Mouse (Mus musculus) gastrocnemius, adult 8-10 months (tissue): ENCODE results near the gene Prpf31. TPM values are rescaled to one million over a fixed set of nuclear protein-coding genes. Genes with fewer than 3 reads are reported as not detected.
"Not testable (repeated sequence)": the region's sequence is repeated elsewhere in the genome, so short reads cannot be mapped to it uniquely, and the experiment has no call there.

Experiments used
- DNase-seq, 2 experiments: peaks; one replicate each; pipeline ENCODE4 v3.0.0; 2022; ENCODE audit warnings: low spot score in 2 of 2
- total RNA-seq, 4 experiments: library from RNA; stranded (reverse); gene quantifications; 2 replicates each; pipeline ENCODE4 v1.2.4; 2022

Gene Prpf31
- 10 to 100 TPM; 17.5 to 24.7 (median 20.8) TPM for total RNA-seq

DNA sequence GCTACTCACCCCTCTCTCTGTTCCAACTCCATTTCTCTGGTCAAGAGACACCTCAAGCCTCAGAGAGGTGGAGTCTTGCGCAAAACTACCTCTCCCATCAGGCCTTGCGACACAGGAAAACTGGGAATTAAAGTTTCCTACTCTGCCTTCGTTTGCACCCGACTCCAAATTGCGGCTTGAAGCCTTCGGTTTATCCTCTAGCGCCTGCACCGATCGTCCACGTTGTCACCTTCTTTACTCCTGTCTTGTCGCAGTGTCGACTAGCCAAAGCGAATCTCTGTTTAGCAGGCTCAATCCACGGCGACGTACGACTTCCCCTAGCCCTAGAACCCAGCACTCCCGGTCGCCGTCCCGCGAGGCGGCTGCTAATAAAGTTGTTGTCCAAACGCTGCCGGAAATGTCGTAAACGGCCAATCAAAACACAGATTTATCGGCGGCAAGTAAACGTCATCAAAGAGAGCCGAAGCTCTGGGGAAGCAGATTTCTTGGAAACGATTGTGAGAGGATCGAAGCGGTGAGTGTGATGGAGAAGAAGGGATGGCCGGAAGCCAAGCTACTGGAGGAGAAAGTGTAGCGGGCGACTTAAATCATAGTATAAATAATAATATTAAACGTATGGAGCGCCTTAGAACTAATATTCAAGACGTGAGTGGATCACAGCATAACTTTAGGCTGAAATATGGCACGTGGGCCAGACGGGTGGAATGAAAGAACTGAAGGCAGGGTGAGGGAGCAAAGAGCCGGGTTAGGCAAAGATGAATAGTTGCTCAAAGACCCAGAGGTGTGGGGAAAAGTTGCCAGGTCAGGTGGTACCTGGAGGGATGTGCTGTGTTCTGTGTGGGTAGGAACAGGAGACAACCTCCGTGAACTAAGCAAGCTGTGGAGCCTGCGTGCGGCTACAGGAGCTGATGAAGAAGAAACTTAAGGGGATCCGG, at the start of gene Prpf31, which contains the start of gene Tfpt:
TSS of gene Prpf31 (plus strand) at position 443 of the 935 bp plus-strand sequence.
TSS of gene Tfpt (minus strand) at position 387 of the 935 bp plus-strand sequence.
- DNase-seq = peak; percentile 80 to 85

DNA sequence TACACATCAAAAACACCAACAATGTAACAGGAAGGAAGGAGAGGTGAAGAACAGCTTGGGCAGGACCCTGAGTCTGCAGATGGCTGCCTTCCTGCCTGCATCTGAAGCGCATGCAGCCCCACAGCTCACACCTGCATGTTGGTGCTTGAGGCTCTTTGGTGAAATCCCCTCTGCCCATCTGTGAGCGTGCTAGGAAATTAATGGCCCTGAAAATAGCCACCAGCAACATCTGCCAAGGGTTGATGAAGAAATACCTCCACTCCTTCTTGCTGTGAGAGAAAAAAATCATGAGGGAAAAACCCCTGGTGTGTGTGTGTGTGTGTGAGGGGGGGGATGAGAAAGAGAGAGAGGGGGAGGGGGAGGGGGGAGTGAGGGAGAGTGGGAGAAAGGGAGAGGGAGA, 49.8 kb upstream of the Prpf31 start:
- DNase-seq = no peak

- no peak for DNase-seq
These were observed 44.0 kb upstream of the Prpf31 start for GRCm38 (mm10) chr7:3585763-3586162.

- DNase-seq = no peak
These were observed 43.5 kb upstream of the Prpf31 start for GRCm38 (mm10) chr7:3586255-3586654.

DNA sequence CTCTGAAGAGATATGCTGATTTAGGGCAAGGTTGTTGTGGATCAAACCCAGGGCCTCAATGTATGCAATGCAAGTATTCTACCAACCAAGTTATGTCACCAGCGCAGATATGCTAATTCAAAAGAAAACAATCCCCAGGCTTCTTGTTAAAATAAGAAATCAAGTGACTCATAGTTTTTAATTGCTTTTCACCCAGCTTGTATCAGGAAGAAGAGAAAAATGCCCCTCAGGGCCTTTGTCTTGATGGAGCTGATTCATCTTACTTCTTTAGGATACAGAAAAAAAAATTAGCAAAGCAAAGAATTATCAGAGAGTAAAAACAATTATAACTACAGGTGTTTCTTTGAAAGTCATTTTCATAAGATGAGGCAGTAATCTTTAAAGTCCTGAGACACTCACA, 42.5 kb upstream of the Prpf31 start:
- no peak for DNase-seq

GRCm38 (mm10) chr7:3590550-3590949, 39.2 kb upstream of the Prpf31 start:
- no peak for DNase-seq

DNA sequence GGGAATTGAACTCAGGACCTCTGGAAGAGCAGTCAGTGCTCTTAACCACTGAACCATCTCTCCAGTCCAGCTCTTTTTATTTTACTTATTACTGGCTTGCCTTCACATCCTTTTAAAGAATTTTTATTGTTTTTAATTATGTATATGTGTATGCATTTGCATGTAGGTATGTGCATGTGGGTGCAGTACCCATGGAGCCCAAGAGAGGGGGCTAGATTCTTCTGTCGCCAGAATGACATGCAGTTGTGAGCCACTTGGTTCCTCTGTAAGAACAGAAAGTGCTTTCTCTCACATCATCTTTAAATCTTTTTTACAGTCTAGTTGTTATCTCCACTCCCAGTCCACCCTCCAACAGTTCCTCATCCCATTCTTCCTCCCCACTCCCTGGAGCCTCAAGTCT, 38.3 kb upstream of the Prpf31 start:
- no peak for DNase-seq

GRCm38 (mm10) chr7:3593855-3594254, 35.9 kb upstream of the Prpf31 start:
- no peak for DNase-seq

- no peak for DNase-seq
These were observed 35.1 kb upstream of the Prpf31 start for GRCm38 (mm10) chr7:3594686-3595085.

DNA sequence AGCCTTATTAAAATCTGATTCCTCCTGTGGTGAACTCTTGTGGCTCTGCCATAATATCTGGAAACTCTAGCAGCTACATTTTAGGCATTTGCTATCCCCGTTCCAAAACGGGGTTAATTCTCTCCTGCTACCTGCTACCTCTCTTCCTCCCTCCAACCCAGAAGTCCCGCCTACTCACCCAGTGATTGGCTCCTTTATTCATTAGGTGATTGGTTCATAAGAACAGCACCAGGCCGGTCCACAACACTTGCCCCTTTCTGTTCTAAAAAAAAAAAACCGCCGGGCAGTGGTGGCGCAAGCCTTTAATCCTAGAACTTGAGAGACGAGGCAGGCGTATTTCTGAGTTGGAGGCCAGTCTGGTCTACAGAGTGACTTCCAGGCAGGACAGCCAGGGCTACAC, 34.6 kb upstream of the Prpf31 start:
- DNase-seq = no peak

DNA sequence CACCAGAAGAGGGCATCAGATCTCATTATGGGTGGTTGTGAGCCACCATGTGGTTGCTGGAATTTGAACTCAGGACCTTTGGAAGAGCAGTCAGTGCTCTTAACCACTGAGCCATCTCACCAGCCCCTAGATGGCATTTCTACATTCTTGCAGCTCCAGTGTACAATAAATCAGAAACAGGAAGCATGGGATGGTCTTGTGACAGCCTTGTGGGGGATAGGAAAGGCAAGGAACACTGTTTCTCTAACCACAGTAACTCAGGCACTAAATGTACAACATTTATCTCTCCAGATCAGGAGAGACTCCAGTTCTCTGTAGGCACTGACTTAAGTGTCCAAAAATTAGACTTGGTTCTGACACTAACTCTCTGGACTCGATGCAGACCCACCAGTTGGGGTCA, 32.0 kb upstream of the Prpf31 start:
- DNase-seq = not testable (repeated sequence)

DNA sequence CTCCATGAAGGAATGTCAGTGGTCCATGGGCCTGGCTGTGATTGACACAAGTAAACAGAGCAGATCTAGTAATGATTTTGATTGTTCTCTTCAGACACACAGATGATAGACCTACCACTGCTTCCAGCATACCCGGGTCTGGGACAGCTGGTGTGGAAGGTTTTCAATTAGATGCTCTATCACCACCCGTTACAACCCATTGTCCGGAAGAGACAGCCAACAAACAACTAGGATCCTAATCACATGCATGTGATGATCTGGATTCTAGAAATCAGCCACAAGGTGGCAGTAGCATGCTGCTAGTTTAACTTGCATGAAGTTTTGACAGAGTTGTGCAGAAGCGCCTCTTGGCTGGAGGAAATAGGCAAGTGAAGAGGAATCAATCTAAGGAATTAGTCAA, 28.7 kb upstream of the Prpf31 start:
- peak; percentile 11 to 17 for DNase-seq

DNA sequence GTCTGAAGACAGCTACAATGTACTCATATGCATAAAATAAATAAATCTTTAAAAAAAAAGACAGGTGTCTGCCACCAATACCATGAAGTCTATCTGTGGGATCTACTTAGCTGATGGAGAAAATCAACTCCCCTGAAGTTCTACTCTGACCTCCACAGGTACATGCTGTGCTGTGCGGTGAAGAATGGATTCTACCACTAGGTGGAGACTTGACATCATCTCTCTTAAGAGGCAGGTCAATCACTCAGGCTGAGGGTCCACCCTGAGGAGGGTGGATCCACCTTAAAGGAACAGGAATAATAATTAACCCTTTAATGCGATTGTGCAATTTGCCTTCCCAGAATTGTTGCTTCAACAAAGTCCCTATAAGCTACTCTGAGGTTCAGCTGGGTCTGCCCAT, 23.0 kb upstream of the Prpf31 start:
- DNase-seq = no peak

DNA sequence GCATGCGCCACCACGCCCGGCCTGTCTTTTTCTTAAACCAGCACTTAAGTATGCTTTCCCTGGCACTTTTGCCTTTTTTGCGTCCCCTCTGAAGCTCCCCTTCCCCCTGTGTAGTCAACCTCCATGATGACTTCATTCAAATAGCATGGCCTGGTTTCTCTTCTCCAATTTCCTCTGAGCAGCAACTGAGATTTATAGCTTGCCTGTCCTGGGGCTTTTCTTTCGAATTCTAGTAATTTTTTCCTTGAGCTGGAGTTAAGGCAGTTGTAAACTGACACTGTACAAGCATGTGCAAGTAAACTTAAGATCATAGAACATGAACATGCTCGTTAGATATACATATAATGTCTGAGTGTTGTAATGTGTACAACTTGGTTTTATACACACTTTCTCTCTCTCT, 22.4 kb upstream of the Prpf31 start:
- no peak for DNase-seq

DNA sequence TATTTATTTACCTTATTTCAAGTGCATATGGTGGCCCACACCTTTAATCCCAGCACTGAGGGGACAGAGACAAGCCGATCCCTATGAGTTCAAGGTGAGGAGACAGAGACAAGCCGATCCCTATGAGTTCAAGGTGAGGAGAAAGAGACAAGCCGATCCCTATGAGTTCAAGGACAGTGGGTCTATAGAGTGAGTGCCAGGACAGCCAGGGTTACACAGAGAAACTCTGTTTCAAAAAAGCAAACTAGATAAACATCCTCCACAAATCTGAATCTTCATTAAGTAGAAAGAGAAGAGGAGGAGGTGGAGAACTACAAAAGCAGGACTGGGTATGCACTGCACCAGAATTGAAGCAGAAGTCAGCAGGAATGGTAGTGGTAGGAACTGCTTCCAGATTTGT, 21.1 kb upstream of the Prpf31 start:
- no peak for DNase-seq

GRCm38 (mm10) chr7:3609082-3609481, 20.7 kb upstream of the Prpf31 start:
- DNase-seq = peak; percentile 17 to 42

- no peak for DNase-seq
These were observed 19.3 kb upstream of the Prpf31 start for GRCm38 (mm10) chr7:3610437-3610836.

DNA sequence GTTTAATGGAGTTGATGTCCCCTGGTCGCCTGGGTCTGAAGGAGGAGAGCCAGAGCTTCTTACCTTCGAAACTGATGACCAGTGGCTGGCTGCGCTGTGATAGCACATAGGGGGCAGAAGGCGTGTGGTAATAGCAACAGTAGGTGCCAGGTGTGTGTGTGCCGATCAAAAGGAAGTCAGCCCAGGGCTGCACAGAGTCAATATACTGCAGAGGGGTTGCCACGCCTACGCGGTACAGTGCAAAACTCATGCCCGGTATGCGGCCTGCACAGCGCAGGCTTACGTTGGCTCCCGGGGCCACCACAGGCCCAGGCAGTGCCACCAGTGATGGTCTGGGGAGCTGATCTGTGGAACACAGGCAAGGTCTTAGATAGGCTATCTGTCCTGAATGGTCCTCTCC, 18.8 kb upstream of the Prpf31 start:
- no peak for DNase-seq

- DNase-seq = no peak
These were observed 15.8 kb upstream of the Prpf31 start for GRCm38 (mm10) chr7:3614021-3614420.

- no peak for DNase-seq
These were observed 13.8 kb upstream of the Prpf31 start, which contains the start of gene Oscar for GRCm38 (mm10) chr7:3616057-3616388. Oscar (minus strand) TSS chr7:3616157.

- DNase-seq = no peak
These were observed 13.2 kb upstream of the Prpf31 start for GRCm38 (mm10) chr7:3616389-3617241.
